Mouse (Mus musculus): ENCODE data around the gene Lmo3.
A peak's percentile ranks its signal among the peaks of the same experiment; 100 is the strongest.

Lmo3 gene

GRCm38 (mm10) chr6:138422671-138423321, 159.0 kb downstream of the Lmo3 start:
- no peak for DNase-seq (ENCODE audit: low spot score)

GRCm38 (mm10) chr6:138421931-138422531, 159.7 kb downstream of the Lmo3 start:
- no peak for DNase-seq (ENCODE audit: low spot score)

GRCm38 (mm10) chr6:138421191-138421613, 160.6 kb downstream of the Lmo3 start:
- no peak for DNase-seq (ENCODE audit: low spot score)

- DNase-seq (ENCODE audit: low spot score): no peak
Measured at GRCm38 (mm10) chr6:138420536-138420891, 161.3 kb downstream of the Lmo3 start.

DNA sequence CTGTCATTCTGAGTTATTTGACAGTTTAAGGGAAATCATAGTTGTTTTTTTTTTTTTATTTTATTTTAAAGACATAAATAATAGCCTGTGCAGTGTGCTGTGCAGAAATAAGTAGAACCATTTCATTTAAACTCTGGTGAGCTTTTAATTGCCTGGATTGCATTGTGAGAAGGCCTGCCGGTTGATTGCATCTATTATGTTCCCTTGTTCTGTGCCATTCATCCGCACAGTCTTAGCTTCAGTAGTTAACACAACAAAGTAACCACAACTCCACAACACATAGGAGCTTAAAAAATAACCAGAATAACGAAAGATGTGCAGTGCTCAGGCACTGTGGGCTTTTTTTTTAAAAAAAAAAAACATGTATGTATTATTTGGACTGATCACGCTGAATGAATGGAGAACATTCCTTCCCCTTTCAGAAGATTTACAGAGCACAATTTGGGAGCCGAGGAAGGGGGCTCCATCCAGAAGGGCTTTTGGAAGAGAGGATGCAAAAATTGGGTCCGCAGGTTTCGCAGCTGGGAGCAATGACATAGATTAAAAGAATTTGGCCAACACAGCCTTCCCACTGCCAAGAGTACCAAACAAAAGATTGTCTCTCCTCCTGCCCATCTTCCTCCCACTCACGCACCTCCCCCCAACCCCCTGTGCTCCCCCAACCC, 161.8 kb downstream of the Lmo3 start:
- DNase-seq (ENCODE audit: low spot score): no peak

DNA sequence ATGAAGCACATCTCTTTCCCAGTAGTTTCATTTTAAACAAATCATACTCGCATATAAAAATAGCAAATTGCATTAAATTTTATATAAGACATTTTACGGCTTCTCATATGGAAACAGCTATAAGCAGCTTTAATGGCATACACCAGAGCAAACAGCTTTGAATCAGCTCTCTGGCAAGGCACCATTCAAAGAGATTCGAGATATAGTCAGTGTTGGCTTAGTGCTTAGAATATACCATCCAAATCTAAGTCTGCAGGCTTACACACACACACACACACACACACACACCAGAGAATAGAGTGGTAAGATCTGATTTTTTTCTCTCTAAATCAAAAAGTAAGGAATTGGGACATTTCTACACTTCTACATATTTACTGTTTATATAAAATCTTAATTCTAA, 169.7 kb downstream of the Lmo3 start:
- DNase-seq (ENCODE audit: low spot score): no peak

DNA sequence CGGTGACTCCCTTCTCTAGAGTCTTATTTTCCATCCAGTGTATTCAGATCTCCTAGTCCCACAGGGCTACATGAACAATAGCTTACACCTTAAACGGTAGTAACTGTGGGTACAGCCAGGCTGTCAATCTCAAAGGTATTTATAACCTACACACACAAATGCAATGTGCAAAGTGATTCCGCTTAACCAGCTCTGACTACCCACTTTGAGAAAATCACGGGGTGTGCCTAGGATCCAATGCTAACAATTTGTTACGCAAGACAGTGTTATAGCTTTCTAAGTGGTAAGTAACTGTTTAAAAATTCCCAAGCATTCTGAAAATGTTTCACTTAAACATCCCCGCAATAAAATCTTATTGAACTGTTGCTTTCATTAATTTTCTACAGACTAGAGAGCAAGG, 179.7 kb downstream of the Lmo3 start:
- no peak for DNase-seq (ENCODE audit: low spot score)

GRCm38 (mm10) chr6:138398836-138399235, 182.9 kb downstream of the Lmo3 start:
- no peak for DNase-seq (ENCODE audit: low spot score)

- DNase-seq (ENCODE audit: low spot score): no peak
Measured at GRCm38 (mm10) chr6:138391085-138391484, 190.7 kb downstream of the Lmo3 start.

DNA sequence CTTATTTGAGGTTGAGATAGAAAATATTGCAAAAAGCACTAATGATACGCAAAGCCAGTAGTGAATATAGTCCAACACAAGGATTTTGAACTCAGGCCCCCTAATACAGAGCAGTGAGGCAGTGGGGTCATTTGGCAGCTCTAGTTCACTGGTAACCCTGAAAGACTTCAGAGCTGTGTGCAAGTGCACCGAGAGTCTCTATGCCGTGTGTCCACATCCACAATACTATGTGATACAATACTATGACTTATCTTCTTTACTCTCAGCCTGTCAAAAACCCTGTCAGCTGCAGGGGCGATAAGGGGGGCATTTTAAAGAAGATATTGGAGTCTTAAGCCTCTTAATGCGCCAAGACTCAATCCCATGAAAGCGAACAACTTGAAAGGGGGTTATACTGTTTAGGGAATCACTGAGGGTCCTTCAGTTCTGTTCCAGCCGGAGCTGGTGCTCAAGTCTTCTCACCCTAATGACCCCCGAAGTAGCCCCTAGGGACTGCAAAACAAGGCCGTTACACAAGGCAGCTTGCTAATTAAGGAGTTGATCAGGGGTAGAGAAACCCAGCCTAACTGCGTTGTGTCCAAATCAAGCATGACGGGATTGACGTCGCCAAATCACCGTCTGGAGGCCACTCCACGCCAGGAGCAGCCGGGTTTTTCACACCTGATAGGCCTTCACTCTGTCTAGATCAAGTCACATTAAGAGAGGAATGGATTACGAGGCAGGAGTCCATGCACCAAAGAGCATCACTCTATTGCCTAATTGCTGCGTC, 193.4 kb downstream of the Lmo3 start:
- DNase-seq (ENCODE audit: low spot score): no peak

- DNase-seq (ENCODE audit: low spot score): no peak
Measured at GRCm38 (mm10) chr6:138383208-138383607, 198.6 kb downstream of the Lmo3 start.

DNA sequence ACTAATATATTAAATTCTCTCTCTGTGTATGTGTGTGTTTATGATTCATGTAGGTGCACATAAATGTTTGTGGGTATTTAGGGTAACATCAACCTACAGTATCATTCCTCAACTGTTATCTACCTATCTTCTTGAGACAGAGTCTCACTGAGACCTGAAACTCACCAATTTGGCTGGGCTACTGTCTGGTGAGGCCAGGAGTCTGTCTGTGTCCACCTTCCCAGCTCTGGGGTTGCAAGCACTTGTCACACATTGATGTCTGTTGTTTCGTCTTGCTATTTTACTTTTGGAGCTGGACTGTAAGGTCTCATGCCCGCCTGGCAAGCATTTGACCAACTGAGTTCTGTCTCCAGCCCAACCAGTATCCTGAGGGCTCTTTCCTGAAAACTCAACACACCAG, 210.6 kb downstream of the Lmo3 start:
- no peak for DNase-seq (ENCODE audit: low spot score)

GRCm38 (mm10) chr6:138364111-138364510, 217.7 kb downstream of the Lmo3 start:
- no peak for DNase-seq (ENCODE audit: low spot score)

DNA sequence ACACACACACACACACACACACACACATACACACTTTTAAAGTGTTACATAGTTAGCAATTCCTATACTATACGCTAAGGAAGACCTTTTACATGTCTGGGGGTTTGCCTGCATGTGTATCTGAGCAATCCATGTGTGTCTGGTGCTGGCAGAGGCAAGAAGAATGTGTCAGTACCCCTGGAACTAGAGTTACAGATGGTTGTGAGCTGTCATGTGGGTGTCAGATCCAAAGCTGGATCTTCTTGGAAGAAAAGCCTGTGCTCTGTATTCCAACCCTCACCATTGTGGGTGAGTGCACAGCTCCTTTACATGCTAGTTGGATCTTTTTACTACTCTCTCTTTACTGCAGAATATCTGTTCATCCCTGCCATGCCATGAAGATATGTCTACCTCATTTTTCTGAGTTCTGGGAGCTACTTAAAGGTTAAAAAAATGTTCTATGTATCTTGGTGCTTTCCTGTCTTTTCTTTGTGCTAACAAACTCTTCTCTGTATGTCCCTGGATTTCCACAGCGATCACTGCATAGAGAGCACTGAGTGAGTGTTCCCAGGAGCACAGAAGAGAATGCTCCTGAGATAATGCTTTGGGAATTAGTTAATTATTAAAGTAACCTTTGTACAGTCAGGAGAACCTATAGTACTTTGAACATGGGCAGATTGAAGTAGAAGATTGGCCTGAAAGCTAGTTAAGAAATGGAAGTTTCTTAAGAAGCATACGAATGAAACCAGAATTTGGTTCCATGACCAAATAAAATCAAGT, 231.0 kb downstream of the Lmo3 start:
- no peak for DNase-seq (ENCODE audit: low spot score)

DNA sequence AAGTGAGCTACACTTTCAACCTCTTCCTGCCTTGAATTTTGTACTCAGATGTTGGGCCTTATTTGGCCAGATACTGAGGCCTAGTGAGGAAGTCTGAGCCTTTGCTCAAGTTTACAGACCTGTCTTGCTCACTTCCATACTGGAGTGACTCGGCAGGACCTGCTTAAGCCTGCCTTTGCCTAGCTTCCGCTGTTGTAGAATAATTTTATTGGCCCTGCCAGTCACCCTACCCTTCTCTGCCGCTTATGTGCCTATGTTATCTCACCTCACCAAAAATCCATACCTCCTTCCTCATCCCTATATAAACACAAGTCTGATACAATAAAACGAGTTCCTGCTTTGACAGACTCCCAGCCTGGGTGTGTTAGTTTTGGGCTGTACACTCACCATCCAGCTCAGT, 235.2 kb downstream of the Lmo3 start:
- no peak for DNase-seq (ENCODE audit: low spot score)

GRCm38 (mm10) chr6:138335858-138336257, 245.9 kb downstream of the Lmo3 start:
- DNase-seq (ENCODE audit: low spot score): no peak

- no peak for DNase-seq (ENCODE audit: low spot score)
Measured at GRCm38 (mm10) chr6:138333991-138334390, 247.8 kb downstream of the Lmo3 start.

GRCm38 (mm10) chr6:138325744-138326400, 255.9 kb downstream of the Lmo3 start:
- DNase-seq (ENCODE audit: low spot score): peak; percentile 21

GRCm38 (mm10) chr6:138325145-138325544, 256.6 kb downstream of the Lmo3 start:
- DNase-seq (ENCODE audit: low spot score): no peak

- no peak for DNase-seq (ENCODE audit: low spot score)
Measured at GRCm38 (mm10) chr6:138323325-138323724, 258.4 kb downstream of the Lmo3 start.

DNA sequence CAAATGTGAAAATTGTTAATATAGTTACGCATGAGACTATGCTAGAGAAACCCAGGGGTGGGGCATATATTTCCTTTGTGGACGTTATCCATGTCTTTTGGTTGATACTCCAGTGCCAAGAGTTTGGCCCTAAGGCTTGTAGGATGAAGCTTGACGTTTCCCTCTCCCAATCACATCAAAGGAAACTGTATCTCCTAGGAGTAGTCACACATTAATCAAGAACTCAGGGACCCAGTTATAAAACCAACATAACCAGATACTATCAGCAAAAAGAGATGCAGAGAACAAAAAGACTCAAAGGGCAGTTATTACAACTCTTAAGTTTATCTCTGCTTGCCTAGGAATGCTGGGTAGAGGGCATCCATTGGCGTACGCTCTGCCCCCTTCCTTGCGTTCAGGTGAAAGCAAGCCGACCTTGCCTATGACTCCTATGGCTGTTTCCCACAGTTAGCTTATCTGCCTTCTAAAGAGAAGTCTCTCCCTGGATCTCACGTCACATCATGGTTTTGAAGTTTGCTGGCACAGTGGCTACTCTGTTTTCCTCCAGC, 261.5 kb downstream of the Lmo3 start:
- no peak for DNase-seq (ENCODE audit: low spot score)
